Mouse (Mus musculus) megakaryocyte progenitor cell, adult 5-6 weeks (primary cell): Measurements from ENCODE around the gene Lpar1. TPM values are rescaled to one million over a fixed set of nuclear protein-coding genes. Genes with fewer than 3 reads are reported as not detected.

Experiments used
- ATAC-seq: replicated peaks from 2 replicates; pipeline ENCODE4 v1.8.0; 2016; ENCODE audit warnings: mild to moderate bottlenecking, moderate TSS enrichment, inconsistent platforms; ENCODE audit not compliant: poor library complexity
- total RNA-seq, 2 experiments: library from RNA; stranded (forward) in 1 of 2; stranded (reverse) in 1 of 2; fragments of 157-497, 149-512 nt in 1 of 2; fragments of 200-1000 nt in 1 of 2; gene quantifications; 2 replicates each; pipeline versions ENCODE4 v1.2.3 to v1.2.4; 2015 to 2017

The Lpar1 gene
- total RNA-seq, 2 experiments from 2014 or later = 0.27 to 0.29 TPM

DNA sequence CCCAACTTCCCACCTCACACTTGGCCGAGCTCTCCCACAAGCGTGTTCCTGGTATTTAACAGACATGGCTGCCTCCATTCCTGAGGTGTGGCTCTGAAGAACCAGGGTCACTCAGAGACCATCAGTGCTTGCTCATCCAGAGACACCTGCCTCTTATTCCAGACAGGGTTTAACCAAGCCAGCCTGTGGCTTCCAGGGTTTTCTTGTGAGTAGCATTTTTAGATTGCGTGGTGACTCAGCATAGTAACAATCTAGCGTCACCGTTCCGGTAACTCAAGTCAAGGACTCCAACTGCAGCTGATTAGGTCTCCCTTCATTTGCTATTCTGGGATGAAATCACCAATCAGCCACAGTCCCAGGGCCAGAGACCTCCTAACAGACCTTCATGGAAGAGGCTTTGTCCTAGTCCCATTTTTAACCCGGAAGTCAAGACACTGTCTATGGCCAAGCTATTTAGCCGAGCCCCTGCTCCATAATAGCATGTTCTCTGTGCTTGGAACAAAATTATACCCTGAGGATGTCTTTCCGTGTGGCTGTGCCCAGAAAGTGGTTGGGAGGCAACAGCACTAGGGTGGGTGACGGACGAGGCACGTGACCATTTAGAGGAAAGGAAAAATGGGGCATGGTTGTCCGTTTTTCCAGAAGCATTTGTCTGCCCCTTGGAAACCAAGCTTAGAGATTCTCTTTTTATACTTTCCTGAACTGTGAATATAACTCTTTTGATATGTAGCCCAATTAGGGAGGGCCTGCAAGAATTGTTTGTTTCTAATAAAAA lies 89.1 kb downstream of the Lpar1 start:
- no peak for ATAC-seq

DNA sequence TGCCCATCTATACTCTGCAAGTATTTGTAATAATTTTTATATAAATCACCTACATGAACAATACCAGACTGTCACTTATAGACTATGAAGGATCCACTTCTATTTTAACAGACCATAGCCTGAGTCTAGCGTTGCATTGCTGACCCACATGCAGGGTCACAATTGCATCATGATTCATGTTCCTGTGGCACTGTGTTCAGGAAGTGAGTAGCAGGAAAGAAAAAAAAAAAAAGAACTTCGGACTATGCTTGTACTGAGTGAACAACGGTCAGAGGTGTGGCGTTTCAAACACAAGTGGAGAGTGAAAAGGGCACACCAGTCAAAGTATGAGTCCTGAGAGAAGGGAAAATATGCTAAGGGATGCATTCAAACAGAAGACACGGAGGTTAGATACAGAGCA lies 90.7 kb downstream of the Lpar1 start:
- peak; percentile 87 for ATAC-seq

DNA sequence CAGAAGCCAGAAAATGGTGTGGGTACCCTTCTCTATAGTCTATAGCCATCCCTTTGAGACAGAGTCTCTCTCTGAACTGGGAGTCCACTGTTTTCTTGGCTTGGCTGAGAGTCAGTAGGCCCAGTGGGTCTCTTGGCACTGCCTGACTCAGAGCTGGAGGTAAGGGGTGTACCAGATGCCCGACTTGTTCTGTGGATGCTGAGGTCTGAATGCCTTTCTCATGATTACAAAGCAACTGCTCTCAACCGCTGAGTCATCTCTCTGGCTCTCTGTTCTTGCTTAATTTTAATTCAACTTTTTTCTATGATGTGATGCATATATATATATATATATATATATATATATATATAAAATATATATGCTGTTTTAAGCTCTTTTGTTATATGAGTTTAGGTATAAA lies 91.1 kb downstream of the Lpar1 start:
- no peak for ATAC-seq

DNA sequence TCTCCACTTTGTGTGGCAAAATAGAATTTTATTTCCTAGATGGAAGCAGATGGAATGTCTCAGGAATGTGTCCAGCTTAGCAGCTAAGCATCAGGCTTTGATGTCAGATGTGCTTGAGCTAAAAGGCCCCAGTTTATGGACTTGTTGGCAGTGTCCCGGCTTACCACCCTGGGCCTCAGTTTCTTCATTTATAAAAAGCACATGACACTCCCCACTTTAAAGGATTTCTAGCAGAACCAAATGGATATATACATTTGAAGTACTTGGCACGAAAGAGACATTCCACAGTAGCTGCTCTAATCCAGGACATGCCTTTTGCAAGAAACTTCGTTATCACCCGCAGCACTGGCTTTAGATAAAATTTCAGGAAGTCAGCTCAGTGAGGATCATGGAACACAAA lies 100.4 kb downstream of the Lpar1 start:
- no peak for ATAC-seq

DNA sequence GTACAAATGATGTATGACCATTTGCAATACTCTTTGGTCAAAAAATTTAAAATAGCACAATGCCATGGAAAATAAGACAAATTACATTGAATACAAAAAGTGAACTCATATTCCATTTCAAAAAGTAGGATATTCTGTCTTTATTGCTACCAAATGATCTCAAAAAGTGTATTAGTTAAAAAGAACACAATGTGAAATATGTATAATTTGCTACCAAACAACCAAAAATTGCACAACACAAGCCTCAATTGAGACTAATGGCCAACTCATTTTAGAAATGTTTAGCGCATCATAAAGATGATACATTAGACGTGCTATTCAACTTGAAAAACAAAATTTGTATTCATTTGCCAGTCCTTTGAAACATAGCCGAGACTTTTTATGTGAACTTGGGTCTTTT lies 104.9 kb downstream of the Lpar1 start:
- ATAC-seq = no peak

DNA sequence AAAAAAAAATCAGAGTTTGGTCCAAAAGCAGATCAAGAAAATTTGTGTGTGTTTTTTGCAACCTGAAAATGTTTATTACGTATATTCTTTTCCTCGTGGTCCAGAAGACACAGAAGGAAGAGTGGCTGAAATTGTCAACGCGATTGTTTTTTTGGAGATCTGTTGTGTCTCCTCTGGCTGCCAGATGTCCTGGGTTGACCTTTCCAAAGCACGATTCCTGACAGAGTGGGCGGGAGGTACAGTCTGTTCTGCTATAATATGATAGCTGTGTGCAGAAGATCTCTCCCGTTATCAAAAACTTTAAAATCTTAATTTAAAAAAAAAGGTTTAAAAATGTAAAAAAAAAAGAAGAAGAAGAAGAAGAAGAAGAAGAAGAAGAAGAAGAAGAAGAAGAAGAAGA lies 105.9 kb downstream of the Lpar1 start:
- ATAC-seq = no peak

DNA sequence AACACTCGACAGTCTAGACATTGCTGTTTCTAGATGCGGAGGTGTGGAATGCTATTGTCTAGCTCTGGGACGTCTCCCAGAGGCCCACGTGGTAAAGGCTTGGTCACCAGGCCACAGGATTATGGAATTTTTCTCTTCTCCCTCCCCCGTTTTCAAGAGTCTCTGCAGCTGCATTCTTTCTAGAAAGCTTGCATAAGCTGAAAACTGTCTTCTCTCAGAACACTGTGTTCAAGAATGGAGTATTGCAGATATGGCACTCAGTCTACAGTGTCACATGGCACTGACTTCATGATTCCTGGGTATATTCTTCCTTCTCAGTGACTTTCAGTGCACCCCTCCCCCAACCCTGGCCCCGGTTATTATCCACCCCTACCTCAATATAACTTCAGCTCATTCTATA lies 107.9 kb downstream of the Lpar1 start:
- ATAC-seq = no peak

DNA sequence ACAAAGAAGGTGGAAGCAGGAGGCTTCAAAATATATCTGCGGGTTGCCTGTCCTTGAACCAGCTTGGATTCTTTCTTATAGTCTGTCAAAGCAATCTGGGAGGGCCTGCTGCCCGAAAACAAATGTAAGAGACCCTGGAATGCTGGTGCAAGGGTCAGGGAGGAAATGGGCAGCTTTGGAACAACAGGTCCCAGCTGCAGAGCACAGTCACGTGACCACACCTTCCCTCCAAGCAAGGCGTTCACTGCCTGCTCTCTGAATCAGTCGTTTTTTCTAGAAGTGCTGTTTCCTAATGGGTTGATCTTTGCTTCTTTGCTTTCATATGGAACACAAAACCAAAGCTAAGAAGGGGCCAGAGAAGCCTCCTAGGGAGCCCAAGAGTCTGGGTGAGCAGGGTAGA lies 111.4 kb downstream of the Lpar1 start:
- no peak for ATAC-seq

DNA sequence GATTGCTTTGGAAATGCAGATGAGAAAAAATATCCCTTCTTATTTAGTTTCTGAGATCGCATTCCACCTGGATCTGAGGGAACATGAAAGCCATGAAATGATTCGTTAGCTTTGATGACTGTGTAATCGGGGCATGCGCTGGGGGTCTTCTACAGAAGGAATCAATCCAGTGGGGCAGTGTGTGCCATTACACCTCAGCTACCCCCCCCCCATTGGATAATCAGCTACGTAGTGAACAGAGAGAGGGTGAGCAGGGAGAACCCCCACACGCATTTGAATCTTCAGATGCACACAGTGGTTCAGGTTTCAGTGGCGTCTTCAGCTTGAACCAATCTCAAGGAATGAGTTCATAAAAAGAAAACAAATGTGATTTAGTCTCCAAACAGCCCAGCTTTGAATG lies 115.0 kb downstream of the Lpar1 start:
- ATAC-seq = no peak

DNA sequence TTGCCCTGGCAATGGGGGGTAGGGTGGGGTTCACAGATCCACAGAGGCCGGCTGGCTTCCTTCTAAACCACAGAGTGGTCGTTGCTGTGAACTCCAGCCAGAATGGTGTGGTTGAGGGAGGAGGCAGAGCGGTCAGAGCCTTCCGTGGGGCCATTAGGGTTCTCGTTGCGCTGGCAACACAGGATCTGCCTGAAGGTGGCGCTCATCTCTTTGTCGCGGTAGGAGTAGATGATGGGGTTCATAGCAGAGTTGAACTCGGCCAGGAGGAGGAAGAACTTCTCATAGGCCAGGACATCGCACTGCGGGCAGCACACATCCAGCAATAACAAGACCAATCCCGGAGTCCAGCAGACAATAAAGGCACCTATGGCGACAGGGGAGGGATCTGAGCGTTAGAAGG lies 116.4 kb downstream of the Lpar1 start:
- ATAC-seq = no peak

DNA sequence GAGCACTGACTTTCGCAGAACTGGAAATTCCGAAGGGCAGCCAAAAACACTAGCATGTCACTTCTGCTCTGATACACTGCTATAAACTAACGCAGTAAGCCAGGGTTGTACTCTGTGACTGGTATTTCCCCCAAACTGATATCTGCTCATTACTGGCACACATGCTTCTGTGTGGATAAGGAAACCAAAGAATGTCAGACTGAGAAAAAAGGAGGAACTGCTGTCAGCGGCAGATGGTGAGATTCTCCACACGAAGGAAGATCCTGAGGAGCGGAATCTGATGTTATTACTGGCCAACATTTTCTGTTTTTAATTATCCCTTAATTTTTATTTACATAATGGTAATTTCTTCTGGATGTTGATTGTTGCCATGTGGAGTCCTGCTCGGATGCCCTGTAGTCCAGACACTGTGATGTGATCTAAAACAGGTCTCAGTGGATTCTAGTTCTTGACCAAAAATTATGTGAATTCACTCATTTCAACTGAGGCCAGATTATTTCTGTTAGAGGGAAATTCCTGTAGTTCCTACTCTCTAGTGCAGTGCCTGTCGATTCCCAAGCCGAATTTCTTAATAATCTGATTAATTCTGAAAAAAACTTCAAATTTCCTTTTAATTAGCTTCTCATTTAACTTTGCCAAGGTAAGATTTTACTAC lies 130.3 kb downstream of the Lpar1 start:
- ATAC-seq = peak; percentile 90

DNA sequence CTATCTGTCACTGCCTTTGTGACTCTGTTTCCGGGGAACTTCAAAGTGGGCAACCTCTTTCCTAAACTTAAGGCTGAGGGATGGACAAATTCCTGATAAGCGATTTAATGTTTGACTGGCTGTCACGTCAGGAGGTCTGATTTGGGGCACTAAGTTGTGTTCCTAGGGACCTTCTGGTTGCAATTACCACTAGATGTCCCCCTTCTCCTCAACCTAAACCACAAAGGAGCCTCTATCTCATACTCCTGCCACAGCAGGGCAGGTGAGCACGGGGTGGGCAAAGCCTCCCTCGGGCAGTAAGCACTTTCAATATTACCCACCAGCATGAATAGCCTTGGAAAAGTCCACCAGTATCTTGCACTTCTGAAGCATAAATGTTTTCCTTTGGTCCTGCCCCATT lies 134.5 kb downstream of the Lpar1 start:
- ATAC-seq = peak; percentile 54; the same call in 1 of the 2 replicates

DNA sequence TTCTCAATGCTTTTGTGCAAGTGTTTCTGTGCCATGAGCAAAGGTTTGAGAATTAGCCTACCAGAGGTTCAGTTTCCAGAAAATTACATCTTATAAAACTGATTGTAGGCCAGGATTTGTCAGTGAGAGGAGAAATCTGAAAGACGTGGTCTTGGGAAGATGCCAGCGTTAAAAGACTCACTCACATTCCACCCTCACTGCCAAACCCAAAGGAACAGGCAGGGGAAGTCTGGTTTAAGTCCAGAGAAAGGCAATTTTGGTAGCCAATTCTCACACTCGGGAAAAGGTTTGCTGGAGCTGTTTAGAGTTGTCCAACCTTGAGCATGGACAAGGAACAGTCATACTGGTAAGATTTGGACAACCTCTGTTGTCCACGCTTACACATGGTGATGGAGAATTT lies 136.4 kb downstream of the Lpar1 start:
- ATAC-seq = no peak

DNA sequence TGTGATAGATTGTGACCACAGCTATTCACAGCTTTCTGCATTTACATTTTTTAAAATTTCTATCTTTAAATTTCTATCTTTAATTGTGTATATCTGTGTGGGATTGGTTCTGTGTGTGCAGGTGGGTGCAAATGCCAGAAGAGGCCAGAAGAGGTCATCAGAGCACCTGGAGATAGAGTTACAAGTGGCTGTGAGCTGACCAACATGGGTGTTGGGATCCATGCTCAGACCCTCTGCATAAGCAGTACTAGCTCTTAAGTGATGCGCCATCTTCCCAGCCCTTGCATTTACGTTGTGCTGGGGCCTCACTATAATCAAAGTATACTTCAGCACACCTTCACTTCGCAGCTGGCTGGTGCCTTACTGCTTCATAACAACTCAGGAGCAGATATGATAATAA lies 138.2 kb downstream of the Lpar1 start:
- ATAC-seq = no peak

DNA sequence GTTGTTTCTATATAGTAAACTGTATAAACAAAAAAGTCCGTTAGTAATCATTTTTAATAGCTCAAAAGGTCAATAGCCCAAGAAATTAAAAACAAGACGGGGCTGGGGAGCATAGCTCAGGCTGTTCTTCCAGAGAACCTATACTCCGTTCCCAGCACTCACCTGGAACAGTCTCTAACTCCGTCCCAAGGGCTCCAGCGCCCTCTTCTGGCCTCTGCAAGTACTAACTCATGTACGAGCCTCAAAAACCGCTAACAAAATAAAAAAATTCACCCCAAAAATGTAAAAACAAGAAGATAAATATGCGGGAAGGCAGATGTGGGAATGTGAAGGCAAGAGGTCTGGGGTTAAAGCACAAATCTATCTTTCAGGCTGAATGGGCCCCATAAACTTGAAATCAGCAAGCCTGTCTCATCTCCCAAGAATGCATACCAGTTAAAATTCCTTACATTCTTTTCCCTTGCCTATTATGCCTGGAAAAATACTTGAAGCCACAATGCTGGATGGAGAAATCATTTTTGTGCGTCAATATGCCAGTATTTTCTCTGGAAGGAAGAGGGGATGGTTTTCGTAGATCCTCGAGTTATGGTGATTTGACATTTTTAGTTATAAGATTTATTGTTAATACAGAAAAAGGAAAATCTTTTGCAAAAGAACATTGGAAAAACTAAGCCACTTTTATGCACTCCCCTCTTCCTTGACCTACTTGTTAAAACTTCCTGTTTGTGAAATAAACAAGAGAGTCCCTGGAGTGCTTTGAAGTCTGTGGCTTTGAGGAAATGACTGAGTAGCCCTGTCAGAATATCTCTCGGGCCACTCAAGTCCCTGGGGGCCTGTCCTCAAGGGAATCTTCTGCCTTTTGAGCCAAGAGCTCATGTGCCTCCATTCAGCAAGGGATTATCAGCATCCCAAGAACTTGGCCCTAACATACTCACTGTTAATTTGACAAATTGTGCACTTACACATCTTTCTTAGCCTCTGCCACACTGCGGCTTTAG lies 140.2 kb downstream of the Lpar1 start:
- no peak for ATAC-seq

DNA sequence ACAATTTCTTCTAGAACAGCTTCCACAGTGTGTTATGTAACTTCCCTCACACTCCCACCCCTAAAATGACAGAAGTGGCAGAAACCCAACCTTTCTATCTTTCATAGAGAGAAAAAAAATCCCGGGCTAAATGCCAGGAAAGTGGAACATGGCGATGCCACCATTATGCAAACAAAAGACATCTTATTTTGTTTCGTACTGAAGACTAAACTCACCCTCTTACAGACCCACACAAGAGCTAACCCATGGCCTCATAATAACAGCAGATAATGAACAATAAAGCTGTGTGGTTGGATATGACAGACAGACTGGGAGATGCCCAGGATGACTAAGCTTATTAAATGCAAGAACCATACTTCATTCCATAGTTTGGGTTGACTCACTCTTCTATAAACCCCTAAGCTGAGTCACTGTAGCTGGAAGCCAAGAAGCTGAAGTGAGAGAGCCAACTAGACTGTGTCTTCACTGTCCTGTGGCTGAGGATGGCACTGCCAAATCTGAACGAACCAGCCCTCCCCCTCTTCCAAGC lies 151.7 kb downstream of the Lpar1 start:
- ATAC-seq = peak; percentile 46

DNA sequence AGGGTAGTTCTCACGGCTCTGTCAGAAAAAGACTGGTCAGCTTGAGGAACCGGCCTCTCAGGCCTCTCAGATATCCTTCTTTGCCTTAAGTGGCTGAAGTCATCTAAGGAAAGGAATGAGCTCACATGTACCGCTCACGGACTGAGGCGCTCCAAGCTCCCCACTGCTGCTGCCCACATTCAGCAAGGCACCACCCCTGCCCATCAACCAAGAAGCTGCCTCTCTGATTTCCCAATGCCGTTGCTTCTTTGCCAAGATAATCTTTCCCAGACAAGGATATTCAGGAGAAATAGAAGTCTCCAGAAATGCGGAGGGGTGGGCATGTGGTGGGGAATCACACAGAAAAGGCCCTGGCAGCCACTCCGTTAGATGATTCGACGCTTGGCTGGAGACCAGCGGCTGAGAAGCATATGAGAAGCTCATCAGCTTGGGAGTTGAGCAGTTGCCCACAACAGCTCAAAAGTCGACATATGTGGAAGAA lies 152.8 kb downstream of the Lpar1 start:
- no peak for ATAC-seq
